Mouse (Mus musculus) lung, postnatal 0 days (tissue): ENCODE data around the gene Tekt4. TPM values are rescaled to one million over a fixed set of nuclear protein-coding genes. Genes with fewer than 3 reads are reported as not detected.

Source experiments
- ATAC-seq: fragments of 200-750 bp; cut with Nextera tagmentation; 2 replicates; pipeline ENCODE4 v1.8.0; 2017; ENCODE audit warnings: moderate library complexity
- DNase-seq: peaks from one replicate; pipeline ENCODE4 v3.0.0-alpha.2; 2016; ENCODE audit warnings: low spot score
- H3K27ac ChIP-seq: fragments of 300-500 bp; sonication (generic); 2 replicates; pipeline ENCODE4 v1.5.1; 2014; ENCODE audit warnings: antibody characterized with exemption, mild to moderate bottlenecking, low read length, mixed read lengths
- H3K27me3 ChIP-seq: fragments of 300-500 bp; sonication (generic); replicated peaks from 2 replicates; pipeline ENCODE4 v1.6.1; 2014; ENCODE audit warnings: low read length, mixed read lengths; ENCODE audit not compliant: insufficient read depth
- H3K36me3 ChIP-seq: fragments of 300-500 bp; sonication (generic); 2 replicates; pipeline ENCODE4 v1.6.1; 2014; ENCODE audit warnings: low read length, mixed read lengths; ENCODE audit not compliant: insufficient read depth
- H3K4me1 ChIP-seq: fragments of 300-500 bp; sonication (generic); 2 replicates; pipeline ENCODE4 v1.6.1; 2014; ENCODE audit warnings: antibody characterized with exemption, low read depth, low read length, mixed read lengths; ENCODE audit not compliant: insufficient read depth
- H3K4me2 ChIP-seq: fragments of 300-500 bp; sonication (generic); replicated peaks from 2 replicates; pipeline ENCODE4 v1.6.1; 2014; ENCODE audit warnings: low read depth, mild to moderate bottlenecking, low read length, moderate library complexity, mixed read lengths
- H3K4me3 ChIP-seq: fragments of 300-500 bp; sonication (generic); 2 replicates; pipeline ENCODE4 v1.5.1; 2014; ENCODE audit warnings: low read depth, low read length
- H3K9ac ChIP-seq: fragments of 300-500 bp; sonication (generic); replicated peaks from 2 replicates; pipeline ENCODE4 v1.6.1; 2014; ENCODE audit warnings: low read depth, mild to moderate bottlenecking
- H3K9me3 ChIP-seq: fragments of 300-500 bp; sonication (generic); 2 replicates; pipeline ENCODE4 v1.6.1; 2016; ENCODE audit warnings: low read length, mixed read lengths
- CTCF ChIP-seq: IDR thresholded peaks from 2 replicates; pipeline ENCODE4 v1.5.1; 2016; ENCODE audit warnings: antibody characterized with exemption, mild to moderate bottlenecking
- EP300 ChIP-seq: IDR thresholded peaks from 2 replicates; pipeline ENCODE4 v1.6.1; 2016; ENCODE audit warnings: antibody characterized with exemption, mild to moderate bottlenecking, control low read depth
- WGBS: fragments of 180-500 bp; shearing (Covaris S2); extraction: QIAGEN DNeasy Blood & Tissue Kit; methylation state at CpG from one replicate; pipeline ENCODE4 v1.1.7; 2014; 5-methylcytosine and 5-hydroxymethylcytosine counted together
- polyA plus RNA-seq: library from polyadenylated mRNA; unstranded; fragments of >200 nt; fragmentation: Nextera tagmentation; extraction: Ambion mirVana; gene quantifications from 2 replicates; pipeline ENCODE4 v1.2.1, GENCODE M21; 2015

Gene Tekt4
- polyA plus RNA-seq, 1 experiment from 2014 or later, result 10.3 TPM

GRCm38 (mm10) chr17:25469798-25470197, 15.4 kb downstream of the Tekt4 start:
- Histone ChIP-seq H3K36me3 (no peaks in the 10 kb centered on the region), H3K4me1 (peaks cover 2% of the 10 kb centered on the region; the same call in 1 of the 2 replicates), H3K9ac (no peak overlapping the region), H3K9me3 (no peaks in the 10 kb centered on the region), H3K4me2 (no peak overlapping the region), H3K27me3 (no peaks in the 10 kb centered on the region), H3K4me3 (no peak overlapping the region), H3K27ac (no peak overlapping the region)
- DNase-seq (peak; percentile 69), ATAC-seq (no peak)
- TF ChIP-seq EP300 (no peak), CTCF (peak; percentile 90)
- 18% methylated on average over 8 of the region's 8 CpGs for WGBS

DNA sequence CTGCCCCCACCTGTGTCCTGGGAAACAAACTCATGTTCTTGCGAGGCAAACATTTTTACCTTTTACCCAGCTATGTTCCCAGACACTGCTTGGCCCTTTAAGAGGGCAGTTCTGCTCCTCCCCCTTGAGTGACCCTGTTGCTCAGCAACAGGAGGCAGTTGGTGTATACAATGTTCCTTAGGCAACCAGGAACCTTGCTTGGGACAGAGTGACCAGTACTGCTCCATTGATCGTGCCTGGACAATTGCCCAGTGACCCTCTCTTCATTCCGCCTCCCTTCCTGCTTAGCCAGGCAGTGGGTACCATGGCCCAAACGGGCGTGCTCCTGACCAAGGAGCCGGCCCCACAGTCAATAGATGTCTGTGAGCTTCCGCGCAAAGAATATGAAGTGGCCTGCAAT, 17.0 kb downstream of the Tekt4 start:
- H3K27ac ChIP-seq, result no peak overlapping the region
- WGBS, result 32% methylated on average over 8 of the region's 8 CpGs
- H3K9me3 ChIP-seq, result no peaks in the 10 kb centered on the region
- H3K27me3 ChIP-seq, result no peaks in the 10 kb centered on the region
- ATAC-seq, result peak; percentile 74
- H3K4me2 ChIP-seq, result no peak overlapping the region
- H3K4me1 ChIP-seq, result peaks cover 2% of the 10 kb centered on the region; the same call in 1 of the 2 replicates
- peak; percentile 77 for DNase-seq
- peak overlapping the region; percentile 10; the same call in 1 of the 2 replicates for H3K4me3 ChIP-seq
- H3K36me3 ChIP-seq, result no peaks in the 10 kb centered on the region
- no peak for TF ChIP-seq CTCF
- TF ChIP-seq EP300, result no peak
- no peak overlapping the region for H3K9ac ChIP-seq

DNA sequence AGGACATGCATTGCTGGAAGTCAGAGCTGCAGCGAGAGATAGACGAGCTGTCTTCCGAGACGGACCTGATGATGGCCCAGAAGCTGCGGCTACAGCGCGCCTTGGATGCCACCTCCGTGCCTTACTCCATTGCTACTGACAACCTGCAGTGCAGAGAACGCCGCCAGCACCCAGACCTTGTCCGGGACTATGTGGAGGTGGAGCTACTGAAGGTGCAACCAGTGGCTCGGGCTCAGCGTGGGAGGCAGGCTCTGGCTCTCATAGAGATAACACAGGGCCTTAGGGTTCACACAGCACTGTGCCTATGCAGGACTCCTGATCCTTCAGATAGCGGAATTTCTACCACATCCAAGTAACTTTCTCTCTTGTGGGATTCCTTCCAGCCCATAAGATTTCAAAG, 17.6 kb downstream of the Tekt4 start:
- Histone ChIP-seq H3K4me1 (peaks cover 2% of the 10 kb centered on the region; the same call in 1 of the 2 replicates), H3K36me3 (no peaks in the 10 kb centered on the region), H3K9ac (no peak overlapping the region), H3K4me2 (no peak overlapping the region), H3K4me3 (peak overlapping the region; percentile 10; the same call in 1 of the 2 replicates), H3K27me3 (no peaks in the 10 kb centered on the region), H3K27ac (no peak overlapping the region), H3K9me3 (no peaks in the 10 kb centered on the region)
- TF ChIP-seq CTCF (no peak), EP300 (no peak)
- ATAC-seq (no peak), DNase-seq (no peak)
- WGBS, result 37% methylated on average over 14 of the region's 14 CpGs

GRCm38 (mm10) chr17:25474330-25475077, 20.1 kb downstream of the Tekt4 start:
- Histone ChIP-seq H3K4me3 (peak overlapping the region; percentile 28), H3K9ac (no peak overlapping the region), H3K36me3 (no peaks in the 10 kb centered on the region), H3K27ac (no peak overlapping the region), H3K27me3 (no peaks in the 10 kb centered on the region), H3K4me1 (peaks cover 2% of the 10 kb centered on the region; the same call in 1 of the 2 replicates), H3K9me3 (no peaks in the 10 kb centered on the region), H3K4me2 (peak overlapping the region; percentile 71)
- peak; percentile 69 for ATAC-seq
- DNase-seq, result peak; percentile 85
- peak; percentile 68 for TF ChIP-seq CTCF
- no peak for TF ChIP-seq EP300
- 1% methylated on average over 38 of the region's 38 CpGs for WGBS

DNA sequence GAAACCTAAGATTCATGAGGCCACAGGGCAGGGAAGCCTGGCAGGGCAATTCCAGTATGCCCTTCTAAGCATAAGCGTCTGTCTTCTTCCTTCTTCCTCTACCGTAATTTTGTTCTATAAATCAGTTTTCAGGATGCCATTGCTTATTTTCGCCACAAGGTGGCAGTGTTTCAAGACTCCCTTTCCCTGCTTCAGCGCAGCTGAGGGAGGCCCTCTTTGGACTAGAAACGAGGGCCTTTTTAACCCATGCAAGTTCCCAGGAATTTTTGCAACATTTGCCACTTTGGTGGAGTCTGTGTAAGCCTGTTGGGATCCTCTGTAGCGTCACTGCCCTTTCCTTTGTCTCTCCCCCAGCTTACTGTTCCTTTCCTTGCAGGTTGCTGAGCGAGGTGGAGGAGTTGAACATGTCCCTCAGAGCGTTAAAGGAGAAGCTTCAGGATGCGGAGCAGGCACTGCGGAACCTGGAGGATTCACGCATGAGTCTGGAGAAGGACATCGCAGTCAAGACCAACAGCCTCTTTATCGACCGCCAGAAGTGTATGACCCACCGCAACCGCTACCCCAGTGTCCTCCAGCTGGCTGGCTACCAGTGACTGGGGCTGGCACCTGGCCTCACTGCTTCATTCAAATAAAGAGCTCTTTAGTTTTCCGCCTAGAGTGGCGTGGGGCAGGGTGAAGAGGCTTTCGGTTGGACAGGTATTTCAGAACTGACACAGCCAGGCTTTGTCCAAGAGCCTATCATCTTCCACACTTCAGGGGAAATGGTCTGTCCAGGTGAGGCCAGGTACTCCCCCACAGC, 21.7 kb downstream of the Tekt4 start:
- TF ChIP-seq CTCF (peak; percentile 88), EP300 (no peak)
- Histone ChIP-seq H3K4me3 (no peak overlapping the region), H3K4me1 (peaks cover 2% of the 10 kb centered on the region; the same call in 1 of the 2 replicates), H3K9me3 (no peaks in the 10 kb centered on the region), H3K4me2 (no peak overlapping the region), H3K36me3 (no peaks in the 10 kb centered on the region), H3K27me3 (no peaks in the 10 kb centered on the region), H3K27ac (no peak overlapping the region), H3K9ac (no peak overlapping the region)
- ATAC-seq, result no peak
- 26% methylated on average over 19 of the region's 19 CpGs for WGBS
- DNase-seq, result peak; percentile 63

DNA sequence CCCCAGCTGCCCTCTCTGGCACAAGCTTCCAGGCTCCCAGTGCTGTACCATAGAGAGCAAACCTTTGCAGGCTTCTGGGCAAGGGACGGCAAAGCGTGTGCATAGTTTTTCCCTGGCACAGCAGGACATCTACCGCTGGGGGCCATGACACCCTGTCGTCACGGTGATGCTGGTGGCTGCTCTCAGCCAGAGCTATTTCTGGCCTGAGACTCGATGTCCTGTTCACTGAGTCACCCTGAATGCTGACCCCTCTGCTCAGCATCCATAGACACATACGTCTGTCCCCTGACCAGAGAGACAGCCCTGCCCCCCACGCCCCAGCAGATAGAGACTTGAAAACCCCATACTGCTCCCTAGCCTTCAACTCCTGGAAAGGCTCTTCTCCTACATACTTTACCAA, 25.7 kb downstream of the Tekt4 start:
- Histone ChIP-seq H3K9me3 (no peaks in the 10 kb centered on the region), H3K27me3 (no peaks in the 10 kb centered on the region), H3K27ac (no peak overlapping the region), H3K9ac (no peak overlapping the region), H3K4me3 (no peak overlapping the region), H3K4me1 (no peaks in the 10 kb centered on the region), H3K36me3 (no peaks in the 10 kb centered on the region), H3K4me2 (no peak overlapping the region)
- 44% methylated on average over 8 of the region's 8 CpGs for WGBS
- ATAC-seq (no peak), DNase-seq (no peak)
- no peak for TF ChIP-seq EP300
- no peak for TF ChIP-seq CTCF
